Mouse (Mus musculus) neural tube, embryonic 11.5 days (tissue): ENCODE measurements around the gene Dusp2. TPM values are rescaled to one million over a fixed set of nuclear protein-coding genes. Genes with fewer than 3 reads are reported as not detected.

ENCODE experiments used
- ATAC-seq: fragments of 200-750 bp; cut with Nextera tagmentation; 2 replicates; pipeline ENCODE4 v1.8.0; 2017; ENCODE audit warnings: moderate number of reproducible peaks, mild to moderate bottlenecking, moderate TSS enrichment, moderate library complexity; ENCODE audit not compliant: insufficient read depth, low FRiP score, low TSS enrichment
- DNase-seq: peaks from one replicate; pipeline ENCODE4 v3.0.0-alpha.2; 2015; ENCODE audit warnings: low spot score
- H3K27ac ChIP-seq: fragments of 300-500 bp; sonication (generic); 2 replicates; pipeline ENCODE4 v1.5.1; 2014; ENCODE audit warnings: low read depth, mild to moderate bottlenecking, low read length
- H3K27me3 ChIP-seq: fragments of 300-500 bp; sonication (generic); 2 replicates; pipeline ENCODE4 v1.6.1; 2014; ENCODE audit warnings: mild to moderate bottlenecking, low read length, mixed read lengths; ENCODE audit not compliant: control insufficient read depth, insufficient read depth
- H3K36me3 ChIP-seq: fragments of 300-500 bp; sonication (generic); 2 replicates; pipeline ENCODE4 v1.6.1; 2014; ENCODE audit warnings: mild to moderate bottlenecking, low read length, moderate library complexity, mixed read lengths; ENCODE audit not compliant: control insufficient read depth, insufficient read depth
- H3K4me1 ChIP-seq: fragments of 300-500 bp; sonication (generic); 2 replicates; pipeline ENCODE4 v1.6.1; 2014; ENCODE audit warnings: low read length, mixed read lengths; ENCODE audit not compliant: control insufficient read depth, insufficient read depth
- H3K4me2 ChIP-seq: fragments of 300-500 bp; sonication (generic); 2 replicates; pipeline ENCODE4 v1.6.1; 2014; ENCODE audit warnings: low read depth, mild to moderate bottlenecking, moderate library complexity
- H3K4me3 ChIP-seq: fragments of 300-500 bp; sonication (generic); 2 replicates; pipeline ENCODE4 v1.5.1; 2014; ENCODE audit warnings: low read depth, low read length
- H3K9ac ChIP-seq: fragments of 300-500 bp; sonication (generic); 2 replicates; pipeline ENCODE4 v1.6.1; 2014; ENCODE audit warnings: mild to moderate bottlenecking, low read length
- H3K9me3 ChIP-seq: fragments of 300-500 bp; sonication (generic); 2 replicates; pipeline ENCODE4 v1.6.1; 2016; ENCODE audit warnings: low read length; ENCODE audit not compliant: control insufficient read depth
- WGBS: fragments of 180-500 bp; shearing (Covaris S2); extraction: QIAGEN DNeasy Blood & Tissue Kit; methylation state at CpG from one replicate; pipeline ENCODE4 v1.1.7; 2014; 5-methylcytosine and 5-hydroxymethylcytosine counted together
- polyA plus RNA-seq: library from polyadenylated mRNA; unstranded; fragments of >200 nt; fragmentation: Nextera tagmentation; extraction: Ambion mirVana; gene quantifications from 2 replicates; pipeline ENCODE4 v1.2.1, GENCODE M21; 2014

The Dusp2 gene
- polyA plus RNA-seq, 1 experiment from 2014 or later: 7.0 TPM

DNA sequence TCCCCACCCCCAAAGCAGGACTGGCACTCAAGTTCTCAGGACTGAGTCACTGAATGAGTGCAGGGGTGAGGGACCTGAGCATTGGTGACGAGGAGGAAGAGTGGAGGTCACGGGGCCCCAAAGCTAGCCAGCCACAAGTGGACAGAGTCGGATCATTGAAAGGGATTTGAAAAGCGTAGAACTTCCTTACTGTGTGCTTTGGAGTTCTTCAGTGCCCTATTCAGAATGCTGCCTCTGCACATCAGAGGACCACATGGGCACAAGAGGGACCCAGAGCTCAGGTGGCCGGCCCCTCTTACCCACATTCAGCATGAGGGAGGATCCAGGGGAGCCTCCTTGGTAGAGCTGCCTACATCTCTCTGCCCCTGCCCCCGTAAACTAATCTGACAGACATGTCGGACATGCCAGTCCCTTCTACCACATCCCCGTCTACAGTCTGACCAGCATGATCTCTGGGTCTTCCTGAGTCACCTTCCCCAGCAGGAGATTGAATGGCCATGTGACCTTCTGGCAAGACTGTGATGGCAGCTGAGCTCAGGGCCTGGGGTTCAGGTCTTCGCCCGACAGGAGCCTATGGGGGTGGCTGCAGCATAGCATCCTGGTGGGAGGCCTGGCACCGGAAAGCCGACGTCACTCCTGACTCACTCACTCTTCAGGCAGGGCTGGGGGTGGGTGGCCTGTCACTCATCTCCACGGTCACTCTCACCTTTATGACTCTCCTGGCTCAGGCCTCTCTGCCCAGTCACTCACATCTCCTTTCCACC lies 3.0 kb upstream of the Dusp2 start:
- ATAC-seq: no peak
- Histone ChIP-seq H3K4me2 (no peak overlapping the region), H3K36me3 (no peaks in the 10 kb centered on the region), H3K27me3 (peaks cover 27% of the 10 kb centered on the region), H3K9me3 (no peaks in the 10 kb centered on the region), H3K9ac (no peak overlapping the region), H3K4me1 (0 out of 2 replicates have a peak, but pooled peaks cover 3% of the 10 kb centered on the region), H3K27ac (no peak overlapping the region), H3K4me3 (no peak overlapping the region)
- no peak for DNase-seq
- 85% methylated on average over 14 of the region's 14 CpGs for WGBS

DNA sequence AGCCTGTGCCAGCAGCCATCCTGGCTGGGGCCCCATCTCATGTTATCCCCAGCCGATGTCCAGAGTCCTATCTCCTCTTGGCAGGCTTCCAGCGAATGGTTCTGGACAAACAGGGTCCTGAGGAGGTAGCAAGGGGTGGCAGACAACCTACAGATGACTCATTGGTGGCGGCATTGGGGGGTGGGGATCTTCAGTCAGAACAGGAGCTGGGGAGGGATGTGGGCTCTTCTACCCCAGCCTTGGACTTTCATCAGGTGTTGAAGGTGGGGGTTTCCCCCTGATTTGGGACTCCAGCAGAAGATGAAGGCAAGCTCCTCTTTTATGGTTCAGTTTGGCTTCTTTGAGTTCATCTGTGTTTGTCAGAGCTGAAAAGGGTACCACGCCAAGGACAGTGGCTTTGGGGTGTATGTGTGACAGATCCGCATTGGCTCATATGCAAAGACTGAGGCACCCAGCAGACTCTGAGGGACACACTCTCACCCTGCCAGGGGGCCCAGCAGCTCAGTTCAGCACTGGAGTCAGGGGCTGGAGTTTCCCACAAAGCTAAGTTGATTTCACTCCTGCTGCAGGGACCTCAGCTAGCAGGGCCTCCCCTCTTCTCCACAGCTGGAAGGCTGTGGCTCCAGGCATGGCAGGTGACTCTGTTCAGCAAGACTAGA lies 1.9 kb upstream of the Dusp2 start:
- Histone ChIP-seq H3K4me1 (0 out of 2 replicates have a peak, but pooled peaks cover 3% of the 10 kb centered on the region), H3K4me2 (no peak overlapping the region), H3K9ac (no peak overlapping the region), H3K27ac (no peak overlapping the region), H3K36me3 (no peaks in the 10 kb centered on the region), H3K4me3 (no peak overlapping the region), H3K9me3 (no peaks in the 10 kb centered on the region), H3K27me3 (peaks cover 27% of the 10 kb centered on the region)
- DNase-seq (no peak), ATAC-seq (no peak)
- 77% methylated on average over 5 of the region's 5 CpGs for WGBS

DNA sequence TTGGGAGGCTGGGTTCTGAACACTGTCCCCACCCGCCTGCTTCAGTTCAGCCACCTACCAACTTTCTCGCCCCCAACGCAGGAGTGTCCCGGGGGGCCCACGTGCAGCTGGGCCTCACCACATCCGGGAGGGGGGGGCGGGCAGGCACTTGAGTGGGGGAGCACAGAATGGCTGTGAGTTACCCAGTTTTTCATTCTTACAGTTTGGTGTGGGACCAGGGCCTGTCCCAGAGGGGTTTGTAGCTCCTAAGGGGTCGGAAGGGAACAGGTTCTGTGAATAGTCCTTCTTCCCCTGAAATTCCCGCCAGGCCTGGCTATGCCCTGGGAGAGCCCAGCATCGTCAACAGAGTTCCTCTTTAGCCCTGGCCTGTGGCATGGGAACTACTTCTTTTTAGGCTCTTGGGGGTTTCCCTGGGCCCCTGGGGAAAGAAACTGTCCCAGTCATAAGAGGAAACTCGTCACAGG lies 849 bp upstream of the Dusp2 start:
- Histone ChIP-seq H3K36me3 (no peaks in the 10 kb centered on the region), H3K27me3 (peaks cover 27% of the 10 kb centered on the region), H3K9ac (no peak overlapping the region), H3K4me1 (0 out of 2 replicates have a peak, but pooled peaks cover 3% of the 10 kb centered on the region), H3K9me3 (no peaks in the 10 kb centered on the region), H3K4me3 (no peak overlapping the region), H3K27ac (no peak overlapping the region), H3K4me2 (no peak overlapping the region)
- 43% methylated on average over 11 of the region's 11 CpGs for WGBS
- ATAC-seq (no peak), DNase-seq (no peak)

DNA sequence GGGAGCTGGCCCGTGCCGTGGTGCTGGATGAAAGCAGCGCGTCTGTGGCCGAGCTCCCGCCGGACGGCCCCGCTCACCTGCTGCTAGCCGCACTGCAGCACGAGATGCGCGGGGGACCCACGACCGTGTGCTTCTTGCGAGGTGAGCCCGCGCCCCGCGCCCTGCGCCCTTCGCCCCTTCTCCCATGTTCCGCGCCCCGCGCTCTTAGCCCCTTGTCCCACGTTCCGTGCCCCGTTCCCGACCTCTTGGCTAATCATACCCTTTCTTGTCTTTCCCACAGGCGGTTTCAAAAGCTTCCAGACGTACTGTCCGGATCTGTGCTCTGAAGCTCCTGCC lies 506 bp downstream of the Dusp2 start:
- peak overlapping the region; percentile 73 for H3K4me2 ChIP-seq
- peak overlapping the region; percentile 39 for H3K4me3 ChIP-seq
- ATAC-seq: no peak
- peaks cover 27% of the 10 kb centered on the region for H3K27me3 ChIP-seq
- no peaks in the 10 kb centered on the region for H3K36me3 ChIP-seq
- H3K9me3 ChIP-seq: no peaks in the 10 kb centered on the region
- DNase-seq: no peak
- no peak overlapping the region for H3K27ac ChIP-seq
- H3K4me1 ChIP-seq: 0 out of 2 replicates have a peak, but pooled peaks cover 3% of the 10 kb centered on the region
- H3K9ac ChIP-seq: peak overlapping the region; percentile 48
- 4% methylated on average over 33 of the region's 33 CpGs for WGBS

DNA sequence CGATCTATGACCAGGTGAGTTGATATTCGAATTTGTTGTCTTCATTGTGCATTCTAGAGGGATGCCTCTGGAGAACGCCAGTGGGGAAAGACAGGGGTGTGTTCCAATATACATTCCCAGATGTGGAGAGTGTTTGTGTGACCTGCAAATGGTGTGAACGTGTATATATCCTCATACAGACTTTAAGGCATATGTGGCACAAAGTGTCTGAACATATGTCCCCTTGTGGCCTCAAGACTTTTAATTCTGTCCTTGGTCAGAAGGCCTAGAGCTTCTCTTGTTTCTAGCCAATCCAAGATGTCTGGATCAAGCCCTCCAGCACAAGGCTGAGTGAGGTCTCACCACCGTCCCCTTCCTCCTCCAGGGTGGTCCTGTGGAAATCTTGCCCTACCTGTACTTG lies 926 bp downstream of the Dusp2 start:
- Histone ChIP-seq H3K4me1 (0 out of 2 replicates have a peak, but pooled peaks cover 3% of the 10 kb centered on the region), H3K27me3 (peaks cover 27% of the 10 kb centered on the region), H3K4me3 (peak overlapping the region; percentile 39), H3K9me3 (no peaks in the 10 kb centered on the region), H3K36me3 (no peaks in the 10 kb centered on the region), H3K4me2 (peak overlapping the region; percentile 73), H3K27ac (no peak overlapping the region), H3K9ac (peak overlapping the region; percentile 23)
- ATAC-seq (no peak), DNase-seq (no peak)
- WGBS: 52% methylated on average over 5 of the region's 5 CpGs

DNA sequence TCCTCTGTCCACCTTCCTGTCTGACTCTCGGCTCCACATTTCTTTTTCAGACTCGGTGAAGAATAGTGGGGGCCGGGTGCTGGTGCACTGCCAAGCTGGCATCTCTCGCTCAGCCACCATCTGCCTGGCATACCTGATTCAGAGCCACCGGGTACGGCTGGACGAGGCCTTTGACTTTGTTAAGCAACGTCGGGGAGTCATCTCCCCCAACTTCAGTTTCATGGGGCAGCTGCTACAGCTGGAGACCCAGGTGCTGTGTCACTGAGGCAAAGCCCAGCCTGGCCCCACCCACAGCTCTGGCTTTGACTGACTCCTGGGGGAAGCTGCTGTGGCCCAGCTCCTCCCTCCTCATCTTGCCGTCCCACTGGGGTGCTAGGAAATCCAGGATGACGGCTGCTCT lies 1.6 kb downstream of the Dusp2 start:
- Histone ChIP-seq H3K4me1 (0 out of 2 replicates have a peak, but pooled peaks cover 3% of the 10 kb centered on the region), H3K36me3 (no peaks in the 10 kb centered on the region), H3K4me2 (no peak overlapping the region; the same call in 1 of the 2 replicates), H3K4me3 (no peak overlapping the region), H3K9ac (no peak overlapping the region), H3K9me3 (no peaks in the 10 kb centered on the region), H3K27ac (no peak overlapping the region), H3K27me3 (peaks cover 27% of the 10 kb centered on the region)
- 66% methylated on average over 11 of the region's 11 CpGs for WGBS
- DNase-seq: no peak
- ATAC-seq: no peak

DNA sequence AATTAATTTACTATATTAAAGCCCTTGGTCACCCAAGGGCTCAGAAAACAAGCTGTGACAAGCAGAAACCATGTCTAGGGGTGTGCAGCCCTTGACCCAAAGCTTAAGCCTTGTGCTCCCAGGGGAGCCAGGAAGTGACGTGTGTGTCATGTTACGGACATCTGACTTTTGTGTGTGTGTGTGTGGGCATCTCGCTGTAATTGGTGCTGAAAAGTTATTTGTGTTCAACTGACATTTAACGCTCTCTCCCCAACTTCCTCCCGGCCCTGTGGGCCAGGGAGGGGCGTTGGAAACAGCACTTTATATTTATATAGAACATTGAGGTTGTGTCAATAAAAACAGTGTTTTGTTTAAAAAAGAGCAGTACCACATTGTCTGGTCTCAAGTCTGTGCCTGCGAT lies 2.1 kb downstream of the Dusp2 start:
- Histone ChIP-seq H3K9me3 (no peaks in the 10 kb centered on the region), H3K4me3 (no peak overlapping the region), H3K4me2 (no peak overlapping the region), H3K36me3 (no peaks in the 10 kb centered on the region), H3K27me3 (peaks cover 27% of the 10 kb centered on the region), H3K4me1 (0 out of 2 replicates have a peak, but pooled peaks cover 3% of the 10 kb centered on the region), H3K9ac (no peak overlapping the region), H3K27ac (no peak overlapping the region)
- DNase-seq: no peak
- ATAC-seq: no peak
- 75% methylated on average over 7 of the region's 7 CpGs for WGBS

DNA sequence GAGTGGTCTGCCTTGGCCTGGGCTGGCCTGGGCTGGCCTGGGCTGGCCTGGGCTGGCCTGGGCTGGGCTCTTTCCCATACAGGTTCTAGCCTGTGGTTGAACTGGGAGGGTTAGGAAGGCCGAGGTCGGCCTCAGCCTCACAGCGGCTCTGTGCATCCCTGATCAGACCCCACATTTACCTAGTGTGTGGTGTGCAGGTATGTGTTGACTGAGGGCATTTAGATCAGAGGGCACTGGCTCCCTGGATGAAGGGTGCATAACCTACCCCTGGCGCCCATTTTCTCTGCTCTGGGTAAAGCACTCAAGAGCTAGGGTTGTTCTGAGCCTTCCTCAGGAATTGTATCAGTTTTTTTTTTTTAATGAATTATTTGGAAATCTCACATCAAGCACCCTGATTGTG lies 2.5 kb downstream of the Dusp2 start, which contains the start of gene Astl:
TSS of gene Astl (plus strand) at position 224 of the 400 bp plus-strand sequence.
- Histone ChIP-seq H3K27ac (no peak within 1 kb of the TSS), H3K9me3 (no peaks in the 10 kb centered on the region), H3K9ac (no peak within 1 kb of the TSS), H3K27me3 (peaks cover 27% of the 10 kb centered on the region), H3K36me3 (no peaks in the 10 kb centered on the region), H3K4me2 (no peak within 1 kb of the TSS; the same call in 1 of the 2 replicates), H3K4me3 (no peak within 1 kb of the TSS), H3K4me1 (0 out of 2 replicates have a peak, but pooled peaks cover 3% of the 10 kb centered on the region)
- DNase-seq (no peak), ATAC-seq (no peak)
- WGBS: 82% methylated on average over 4 of the region's 4 CpGs
